Mouse (Mus musculus) bone marrow macrophage, adult 2 months (primary cell): Measurements from ENCODE around the gene Slc12a4.

ENCODE experiments used
- CTCF ChIP-seq: IDR thresholded peaks from 2 replicates; pipeline ENCODE4 v1.5.1; 2012; ENCODE audit warnings: low read depth, mild to moderate bottlenecking, low read length, moderate library complexity
- POLR2A ChIP-seq: IDR thresholded peaks from 2 replicates; pipeline ENCODE4 v1.6.1; 2012; ENCODE audit warnings: mild to moderate bottlenecking, low read depth, low read length, borderline replicate concordance

DNA sequence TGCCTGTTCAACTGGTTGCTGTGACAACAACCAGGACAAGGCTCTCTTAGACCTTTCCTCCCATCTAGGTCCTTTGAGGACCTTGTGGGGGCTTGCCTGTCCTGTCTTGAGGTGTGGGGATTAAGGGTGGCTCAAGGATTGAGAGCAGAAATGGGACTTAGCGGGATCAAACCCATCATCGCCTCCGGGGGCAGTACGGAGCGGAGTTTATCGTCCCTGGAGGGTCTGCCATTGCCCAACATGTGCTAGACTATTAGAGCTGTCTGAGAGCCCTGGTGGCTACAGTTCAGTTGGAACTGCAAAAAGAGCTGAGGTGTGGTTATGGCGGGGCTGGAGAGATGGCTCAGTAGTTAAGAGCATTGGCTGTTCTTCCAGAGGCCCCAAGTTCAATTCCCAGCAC lies 9.5 kb upstream of the Slc12a4 start:
- no peak for TF ChIP-seq POLR2A
- TF ChIP-seq CTCF: 0 out of 2 replicates have a peak, but pooled peaks have one; percentile 6
